Mouse (Mus musculus) heart, postnatal 0 days (tissue): ENCODE data around the gene Zcchc24.

Source experiments
- CTCF ChIP-seq: IDR thresholded peaks from 2 replicates; pipeline ENCODE4 v1.5.1; 2016; ENCODE audit warnings: antibody characterized with exemption, control low read depth, low read depth
- EP300 ChIP-seq: IDR thresholded peaks from 2 replicates; pipeline ENCODE4 v1.6.1; 2016; ENCODE audit warnings: antibody characterized with exemption, low read depth

DNA sequence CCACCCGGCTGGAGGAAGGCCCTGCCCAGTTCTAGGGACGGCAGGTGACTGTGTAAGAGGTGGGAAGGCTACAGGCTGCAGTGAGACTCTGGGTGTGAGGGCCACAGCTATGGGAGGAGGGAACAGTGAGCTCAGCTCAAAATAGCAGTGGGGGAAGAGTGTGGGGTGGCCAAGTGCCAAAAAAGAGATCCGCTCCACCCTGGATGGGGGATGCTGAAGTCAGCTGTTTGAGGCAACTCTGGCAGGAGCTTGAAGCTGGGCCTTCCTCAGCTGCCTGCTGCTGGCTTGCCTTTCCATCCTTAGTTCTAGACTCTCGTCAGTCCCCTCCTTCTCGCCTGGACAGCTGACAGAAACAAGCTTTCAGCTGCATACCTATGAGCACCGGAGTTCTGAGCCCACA lies 32.2 kb downstream of the Zcchc24 start:
- no peak for TF ChIP-seq CTCF
- TF ChIP-seq EP300: 0 out of 2 replicates have a peak, but pooled peaks have one; percentile 79
